Mouse (Mus musculus) testis, adult 2 months (tissue): ENCODE data around the gene Nutf2.

ENCODE experiments used
- CTCF ChIP-seq: fragments of 200-500 bp; IDR thresholded peaks from 2 replicates; pipeline ENCODE4 v1.5.1; 2012; ENCODE audit warnings: low read depth, mild to moderate bottlenecking, inconsistent platforms, low read length, moderate library complexity; ENCODE audit not compliant: control insufficient read depth, insufficient read depth, insufficient replicate concordance
- POLR2A ChIP-seq: fragments of 200-500 bp; IDR thresholded peaks from 2 replicates; pipeline ENCODE4 v1.6.1; 2012; ENCODE audit warnings: low read depth, mild to moderate bottlenecking, inconsistent platforms, low read length, moderate library complexity; ENCODE audit not compliant: control insufficient read depth

DNA sequence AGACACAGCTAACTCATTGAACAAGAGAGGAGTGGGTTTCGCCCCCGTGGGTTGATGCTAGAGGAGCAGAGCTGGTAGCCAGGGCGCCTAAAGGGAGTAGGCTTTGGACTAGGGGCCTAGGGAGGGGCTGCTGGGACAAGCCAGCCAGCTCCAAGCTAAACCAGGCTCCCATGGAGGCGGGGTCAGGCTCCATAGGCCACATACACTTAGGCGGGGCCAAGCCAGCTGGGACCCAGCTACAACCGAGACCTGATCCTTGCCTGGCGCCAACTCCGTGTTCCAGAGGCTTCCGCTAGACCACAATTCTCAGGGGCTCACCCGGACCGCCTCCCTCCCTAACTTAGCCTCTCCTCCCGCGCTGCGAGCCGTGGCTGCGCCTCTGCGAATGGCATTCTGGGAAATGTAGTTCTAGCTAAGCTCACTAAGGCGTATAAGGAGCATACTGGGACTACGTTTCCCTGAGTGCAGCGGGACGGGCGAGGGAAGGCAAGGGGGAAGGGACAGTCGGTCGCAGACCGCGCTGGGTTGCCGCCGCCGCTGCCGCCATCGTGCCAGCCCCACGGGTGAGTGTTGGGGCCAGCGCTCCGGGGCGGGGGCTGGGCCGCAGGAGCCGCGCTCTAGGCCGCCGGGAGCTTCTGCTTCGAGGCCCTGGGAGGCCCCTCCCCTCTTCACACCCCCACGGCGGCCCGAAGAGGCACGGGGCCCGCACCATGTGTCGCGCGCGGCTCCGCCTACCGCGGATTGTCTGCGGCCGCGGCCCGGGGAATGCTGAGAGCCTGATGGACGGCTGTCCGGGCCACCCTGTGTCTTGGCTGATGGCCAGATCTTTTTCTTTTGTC, at the start of gene Nutf2:
- TF ChIP-seq CTCF (no peak), POLR2A (peak; percentile 71)
